Mouse (Mus musculus) adrenal gland, postnatal 25 days (tissue): ENCODE data around the gene Ttc25. TPM values are rescaled to one million over a fixed set of nuclear protein-coding genes. Genes with fewer than 3 reads are reported as not detected.

Experiments used
- DNase-seq: peaks from one replicate; pipeline ENCODE4 v3.0.0; 2021; ENCODE audit warnings: mixed read lengths
- long read RNA-seq: library from polyadenylated mRNA; stranded (forward); transcript quantifications from one replicate; pipeline ENCODE4 v2.0.0, GENCODE M21; 2021
- total RNA-seq: library from RNA; stranded (reverse); gene quantifications from 2 replicates; pipeline ENCODE4 v1.2.3, GENCODE M21; 2021

Gene Ttc25
- 4.1 and 5.5 TPM in 2 replicates for total RNA-seq
- long read RNA-seq, full-length matches to known transcripts = 3 of 20 reads
- long read RNA-seq, partial matches to known transcripts = 13 of 20 reads
- long read RNA-seq, other reads (novel, unspliced or antisense) = 4 of 20 reads

- DNase-seq = peak; percentile 92
These were observed at the start of gene Ttc25 for GRCm38 (mm10) chr11:100544832-100545745. Gene Ttc25 (plus strand): TSS chr11:100545607.

- no peak for DNase-seq
These were observed 45.2 kb upstream of the Ttc25 start for GRCm38 (mm10) chr11:100500241-100500640.

- DNase-seq = no peak
These were observed 44.8 kb upstream of the Ttc25 start for GRCm38 (mm10) chr11:100500651-100501050.

- DNase-seq = no peak
These were observed 44.1 kb upstream of the Ttc25 start for GRCm38 (mm10) chr11:100501321-100501720.

GRCm38 (mm10) chr11:100504990-100505660, 40.3 kb upstream of the Ttc25 start:
- no peak for DNase-seq

- DNase-seq = no peak
These were observed 39.4 kb upstream of the Ttc25 start for GRCm38 (mm10) chr11:100505997-100506396.

GRCm38 (mm10) chr11:100510556-100510955, 34.9 kb upstream of the Ttc25 start:
- no peak for DNase-seq

- DNase-seq = no peak
These were observed 33.0 kb upstream of the Ttc25 start for GRCm38 (mm10) chr11:100512384-100512783.

GRCm38 (mm10) chr11:100513716-100514115, 31.7 kb upstream of the Ttc25 start:
- DNase-seq = peak; percentile 57

- peak; percentile 65 for DNase-seq
These were observed 30.3 kb upstream of the Ttc25 start for GRCm38 (mm10) chr11:100515061-100515460.

GRCm38 (mm10) chr11:100515789-100516188, 29.6 kb upstream of the Ttc25 start:
- no peak for DNase-seq

- peak; percentile 34 for DNase-seq
These were observed 29.1 kb upstream of the Ttc25 start for GRCm38 (mm10) chr11:100516291-100516690.

- peak; percentile 38 for DNase-seq
These were observed 27.2 kb upstream of the Ttc25 start for GRCm38 (mm10) chr11:100518188-100518591.

GRCm38 (mm10) chr11:100519188-100519587, 26.2 kb upstream of the Ttc25 start:
- no peak for DNase-seq

GRCm38 (mm10) chr11:100520838-100521237, 24.6 kb upstream of the Ttc25 start:
- DNase-seq = peak; percentile 85

GRCm38 (mm10) chr11:100524358-100524757, 21.0 kb upstream of the Ttc25 start:
- DNase-seq = no peak

GRCm38 (mm10) chr11:100524987-100525630, 20.3 kb upstream of the Ttc25 start:
- no peak for DNase-seq

GRCm38 (mm10) chr11:100526052-100526816, 19.2 kb upstream of the Ttc25 start:
- no peak for DNase-seq

- peak; percentile 63 for DNase-seq
These were observed 18.3 kb upstream of the Ttc25 start for GRCm38 (mm10) chr11:100527066-100527457.

- DNase-seq = peak; percentile 99
These were observed 17.7 kb upstream of the Ttc25 start, which contains the start of gene Acly for GRCm38 (mm10) chr11:100527458-100528374. Gene Acly (minus strand): TSS chr11:100528000.
